13 mouse cellular contexts compared by ENCODE assay signal in genomic region chr6:87653904-87654638, GRCm38 (mm10). TPM values are rescaled to one million over a fixed set of nuclear protein-coding genes. Genes with fewer than 3 reads are reported as not detected.
A peak's percentile ranks its signal among the peaks of the same experiment; 100 is the strongest.
DNase-seq lines count a peak whose midpoint lies in the region; ATAC-seq lines count a peak whose summit lies in the region.
"Had no signal": no experiment of that assay in that cellular context is flagged by ENCODE, and none has a peak within 500 bp of the region (broad histone marks: within the 10 kb centered on the region; RNA-seq: fewer than 3 reads in every experiment).

No protein-coding gene starts in this region.

- H3K27ac ChIP-seq in heart, embryonic 16.5 days (ENCODE audit: low read length): peak overlapping the region; percentile 14; the same call in 1 of the 2 replicates
- H3K27ac ChIP-seq: forebrain, embryonic 12.5 days had no signal

- no peak overlapping the region for H3K4me2 ChIP-seq in heart, embryonic 16.5 days (ENCODE audit: low read depth, low read length)
- H3K4me2 ChIP-seq: forebrain, embryonic 12.5 days; lung, embryonic 14.5 days had no signal

- H3K9ac ChIP-seq in heart, embryonic 16.5 days (ENCODE audit: low read length): no peak overlapping the region
- H3K9ac ChIP-seq: forebrain, embryonic 12.5 days; lung, embryonic 14.5 days had no signal

- intact Hi-C loops in left cerebral cortex, postnatal 4 days (cut with DNase I): no loop called here

- H3K4me1 ChIP-seq in heart, embryonic 16.5 days (ENCODE audit: control insufficient read depth, insufficient read depth, low read length): no peaks in the 10 kb centered on the region
- H3K4me1 ChIP-seq: forebrain, embryonic 12.5 days had no signal

- no peak for ATAC-seq in heart, embryonic 16.5 days (replicated peaks; ENCODE audit: extremely low read depth, insufficient read depth, low FRiP score)
- peak; percentile 43; the same call in 1 of the 2 replicates for ATAC-seq in common myeloid progenitor, adult 5-6 weeks (replicated peaks; ENCODE audit: low read depth, poor library complexity, severe bottlenecking)
- ATAC-seq: intestine, embryonic 16.5 days had no signal

- H3K36me3 ChIP-seq in heart, embryonic 16.5 days (ENCODE audit: control insufficient read depth, insufficient read depth): 0 out of 2 replicates have a peak, but pooled peaks cover 4% of the 10 kb centered on the region

- H3K27me3 ChIP-seq in heart, embryonic 16.5 days (ENCODE audit: control insufficient read depth, insufficient read depth, low read length): no peaks in the 10 kb centered on the region
- H3K27me3 ChIP-seq: forebrain, embryonic 12.5 days had no signal

- no peak overlapping the region for H3K4me3 ChIP-seq in heart, embryonic 16.5 days (ENCODE audit: low read length)
- H3K4me3 ChIP-seq: forebrain, embryonic 12.5 days had no signal

- DNase-seq in heart, adult 8-10 months (ENCODE audit: low spot score): no peak
- peak; percentile 12 for DNase-seq in thymus, postnatal 25 days
- DNase-seq in thymus, adult 18-20 months: no peak
- DNase-seq in skeletal muscle tissue, adult 2 months (ENCODE audit: low read depth, low spot score): peak; percentile 40
- no peak for DNase-seq in left cerebral cortex, postnatal 4 days
- DNase-seq: cerebellum, adult 11-12 months; heart, postnatal 10 days; lung, embryonic 14.5 days; right cerebral cortex, postnatal 25 days had no signal

- WGBS in heart, embryonic 16.5 days: 52% methylated on average over 8 of the region's 8 CpGs

- H3K9me3 ChIP-seq in heart, embryonic 16.5 days (replicated peaks; ENCODE audit: control insufficient read depth, low read length): no peaks in the 10 kb centered on the region
- H3K9me3 ChIP-seq: forebrain, embryonic 12.5 days had no signal

RNA-seq across cellular contexts. Expression of gene Aplf, which starts 17.9 kb away (rescaled TPM):
- polyA plus RNA-seq in heart, embryonic 16.5 days (2015; fragmentation: Nextera tagmentation; extraction: Ambion mirVana): 7.2 and 7.9 TPM in 2 replicates
- 1 to 10 TPM; 2.2 to 3.0 (median 2.7) TPM for total RNA-seq in heart, adult 8-10 months (2022)
- 36.5 and 42.4 TPM in 2 replicates for total RNA-seq in common myeloid progenitor, adult 5-6 weeks (2017)
- 10 to 100 TPM; 11.6 to 12.4 TPM for total RNA-seq in left cerebral cortex, postnatal 4 days (2021)

Comparison
In these comparisons a context has a peak if more than half of its experiments do, and no peak if none do; other contexts are left out.
1. DNase-seq: peak in thymus, postnatal 25 days (single experiment) and skeletal muscle tissue, adult 2 months (single experiment); none in heart, adult 8-10 months (single experiment), thymus, adult 18-20 months (0 of 2) and left cerebral cortex, postnatal 4 days (single experiment).